Mouse (Mus musculus): ENCODE results near the gene Tatdn2. TPM values are rescaled to one million over a fixed set of nuclear protein-coding genes. Genes with fewer than 3 reads are reported as not detected.

Gene Tatdn2
- 10 to 100 TPM; 70.4 to 71.4 TPM for total RNA-seq (2021)
- long read RNA-seq, experiment 1 = 0 reads
- long read RNA-seq, experiment 2, partial matches to known transcripts = 2 of 5 reads
- long read RNA-seq, experiment 2, other reads (novel, unspliced or antisense) = 2 of 5 reads

- DNase-seq (ENCODE audit: low spot score in 2 of 2) = peak; percentile 97 to 98
- intact Hi-C loops (cut with DNase I) = no loop called here
Observed at GRCm38 (mm10) chr6:113696582-113697221, at the start of gene Tatdn2. Gene Tatdn2, plus strand, starts transcription at chr6:113697050.

- intact Hi-C loops (cut with DNase I) = no loop called here
- no peak for DNase-seq (ENCODE audit: low spot score in 2 of 2)
Observed at GRCm38 (mm10) chr6:113649346-113650196, 47.3 kb upstream of the Tatdn2 start.

- intact Hi-C loops (cut with DNase I) = no loop called here
- no peak for DNase-seq (ENCODE audit: low spot score in 2 of 2)
Observed at GRCm38 (mm10) chr6:113650197-113650640, 46.6 kb upstream of the Tatdn2 start.

DNA sequence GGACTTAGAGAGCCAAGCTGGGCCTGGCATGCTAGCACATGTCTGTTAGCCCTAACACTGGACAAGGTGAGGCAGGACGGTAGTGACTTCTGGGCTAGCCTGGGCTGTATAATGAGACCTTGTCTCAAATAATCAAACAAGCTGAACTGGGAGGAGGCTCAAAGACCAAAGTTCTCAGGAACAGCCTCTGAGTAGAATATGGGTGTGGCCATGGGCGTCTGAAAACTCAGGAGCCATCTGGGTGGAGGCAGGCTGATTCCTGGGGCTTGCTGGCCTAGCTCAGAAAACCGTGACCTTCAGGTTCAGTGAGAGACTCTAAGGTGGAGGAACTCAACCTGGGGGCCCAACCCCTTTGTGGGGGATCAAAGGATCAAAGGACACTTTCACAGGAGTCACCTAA lies 45.2 kb upstream of the Tatdn2 start:
- no peak for DNase-seq (ENCODE audit: low spot score in 2 of 2)
- intact Hi-C loops (cut with DNase I) = no loop called here

DNA sequence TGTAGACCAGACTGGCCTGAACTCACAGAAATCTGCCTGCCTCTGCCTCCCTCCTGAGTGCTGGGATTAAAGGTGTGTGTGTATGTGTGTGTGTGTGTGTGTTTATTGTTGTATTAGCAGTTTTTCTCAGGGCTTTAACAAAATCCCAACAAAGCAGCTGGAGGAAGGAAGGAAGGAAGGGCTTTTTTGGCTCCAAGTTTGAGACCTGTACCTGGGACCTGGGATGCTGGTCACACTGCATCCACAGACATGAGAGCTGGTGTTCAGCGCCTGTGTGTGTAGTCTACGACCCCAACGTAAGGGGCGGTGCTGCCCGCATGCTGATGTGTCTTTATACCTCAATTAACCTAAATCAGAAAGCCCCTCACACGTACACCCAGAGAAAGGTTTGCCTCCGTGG lies 43.3 kb upstream of the Tatdn2 start:
- DNase-seq (ENCODE audit: low spot score in 2 of 2) = no peak
- intact Hi-C loops (cut with DNase I) = no loop called here

DNA sequence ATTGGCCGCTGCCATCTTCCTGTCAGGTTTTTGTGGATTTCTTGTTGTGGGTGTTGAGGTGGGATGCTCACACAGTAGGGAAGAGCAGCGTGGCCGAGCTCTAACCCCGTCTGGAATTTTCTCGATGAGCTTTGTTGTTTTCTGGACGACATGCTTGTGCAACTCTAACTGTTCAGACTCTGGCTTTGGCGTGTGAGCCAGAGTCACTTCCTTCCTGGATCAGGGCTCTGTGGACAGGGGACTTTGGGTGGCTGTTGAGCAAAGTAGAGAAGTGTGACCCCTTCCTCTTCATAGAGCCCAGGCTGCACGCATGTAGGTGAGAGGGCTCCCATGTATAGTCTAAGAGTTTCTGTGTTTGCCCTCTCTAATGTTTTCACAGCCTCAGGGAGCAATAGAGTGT lies 42.7 kb upstream of the Tatdn2 start:
- DNase-seq (ENCODE audit: low spot score in 2 of 2) = no peak
- intact Hi-C loops (cut with DNase I) = no loop called here

DNA sequence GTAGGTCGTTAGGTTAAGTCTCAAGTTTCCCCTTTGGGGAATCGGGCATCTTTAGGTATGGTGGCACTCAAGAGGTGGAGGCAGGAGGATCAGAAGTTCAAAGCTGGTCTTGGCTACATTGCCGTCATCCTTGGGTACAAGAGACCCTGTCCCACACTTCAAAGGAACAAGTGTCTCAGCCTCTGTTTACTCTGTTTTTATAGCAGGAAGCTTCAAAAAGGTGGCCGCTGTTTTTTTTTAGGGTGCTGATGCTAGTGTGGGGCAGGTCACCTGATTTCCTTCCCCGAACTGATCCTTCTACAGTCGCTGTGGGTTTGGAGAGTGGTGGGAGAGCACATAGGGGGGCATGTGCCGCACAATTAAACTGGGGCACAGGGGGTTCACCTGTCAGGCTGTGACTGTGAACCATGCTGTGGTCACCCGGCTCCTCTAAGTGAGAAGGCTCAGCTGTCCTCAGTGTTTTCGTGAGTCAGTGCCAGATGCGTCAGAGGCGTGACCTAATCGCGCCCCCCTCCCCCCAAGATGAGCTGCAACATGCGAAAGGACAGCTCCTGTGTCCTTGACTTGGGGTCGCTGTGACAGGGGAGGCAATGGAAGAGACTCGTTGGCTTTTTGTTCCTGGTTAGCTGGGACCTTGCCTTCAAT lies 42.0 kb upstream of the Tatdn2 start:
- no peak for DNase-seq (ENCODE audit: low spot score in 2 of 2)

GRCm38 (mm10) chr6:113655475-113655874 lies 41.4 kb upstream of the Tatdn2 start:
- intact Hi-C loops (cut with DNase I) = no loop called here

More for the DNA sequence above, 42.0 kb upstream of the Tatdn2 start:
- intact Hi-C loops (cut with DNase I) = no loop called here

GRCm38 (mm10) chr6:113656847-113657246 lies 40.0 kb upstream of the Tatdn2 start:
- no peak for DNase-seq (ENCODE audit: low spot score in 2 of 2)
- intact Hi-C loops (cut with DNase I) = no loop called here

More at GRCm38 (mm10) chr6:113655475-113655874, 41.4 kb upstream of the Tatdn2 start:
- no peak for DNase-seq (ENCODE audit: low spot score in 2 of 2)

DNA sequence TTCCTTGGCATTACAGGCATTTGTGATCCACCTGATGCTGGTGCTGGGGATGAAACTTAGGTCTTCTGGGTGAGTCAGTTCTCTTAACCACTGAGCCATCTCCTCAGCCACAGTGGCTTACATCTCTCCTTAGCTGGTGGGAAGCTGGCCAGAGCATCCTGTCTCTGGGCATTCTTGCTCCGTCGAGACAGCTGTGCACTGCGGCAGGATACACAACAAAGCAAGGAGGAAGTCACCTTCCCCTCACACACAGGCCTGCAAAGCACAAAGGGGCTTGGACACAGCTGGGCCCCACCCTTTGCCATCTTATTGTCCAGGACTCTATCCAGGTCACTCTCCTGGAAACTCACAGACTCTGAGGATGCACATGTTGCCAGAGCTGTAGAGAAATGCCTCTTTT lies 38.6 kb upstream of the Tatdn2 start:
- intact Hi-C loops (cut with DNase I) = no loop called here
- no peak for DNase-seq (ENCODE audit: low spot score in 2 of 2)

DNA sequence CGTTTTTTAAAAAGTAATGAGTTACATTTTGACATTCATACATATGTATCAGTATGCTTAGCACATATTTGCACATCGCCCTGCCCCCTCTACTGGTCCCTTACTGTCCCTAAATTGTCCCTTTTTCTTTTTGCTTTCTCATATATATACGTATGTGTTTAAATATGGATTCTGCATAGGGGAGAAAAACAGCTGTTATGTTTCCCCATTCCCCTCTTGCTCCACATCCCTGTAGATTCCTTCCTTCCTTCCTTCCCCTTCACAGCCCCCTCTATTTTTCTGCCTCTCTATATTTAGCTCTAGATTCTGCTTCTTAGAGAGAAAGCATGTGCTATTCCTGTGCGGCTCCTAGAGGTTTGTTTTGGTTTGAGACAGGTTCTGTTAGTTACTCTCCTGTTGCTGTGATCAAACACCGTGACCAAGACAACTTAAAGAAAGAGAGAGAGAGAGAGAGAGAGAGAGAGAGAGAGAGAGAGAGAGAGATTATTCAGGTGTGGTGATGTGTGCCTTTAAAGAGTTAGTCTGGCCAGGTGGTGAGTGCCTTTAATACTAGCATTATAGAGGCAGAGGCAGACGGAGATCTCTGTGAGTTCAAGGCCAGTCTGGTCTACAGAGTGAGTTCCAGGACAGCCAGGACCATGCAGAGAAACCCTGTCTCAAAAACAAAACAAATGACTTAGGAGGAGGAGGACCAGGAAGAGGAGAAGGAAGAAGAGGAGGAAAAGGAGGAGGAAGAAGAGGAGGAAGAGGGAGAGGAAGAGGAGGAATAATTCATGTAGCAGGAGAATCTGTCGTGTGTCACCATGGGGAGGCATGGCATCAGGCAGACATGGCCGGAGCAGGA lies 37.0 kb upstream of the Tatdn2 start:
- peak in 1 of 2 experiments; percentile 46 for DNase-seq (ENCODE audit: low spot score in 2 of 2)
- intact Hi-C loops (cut with DNase I) = no loop called here

DNA sequence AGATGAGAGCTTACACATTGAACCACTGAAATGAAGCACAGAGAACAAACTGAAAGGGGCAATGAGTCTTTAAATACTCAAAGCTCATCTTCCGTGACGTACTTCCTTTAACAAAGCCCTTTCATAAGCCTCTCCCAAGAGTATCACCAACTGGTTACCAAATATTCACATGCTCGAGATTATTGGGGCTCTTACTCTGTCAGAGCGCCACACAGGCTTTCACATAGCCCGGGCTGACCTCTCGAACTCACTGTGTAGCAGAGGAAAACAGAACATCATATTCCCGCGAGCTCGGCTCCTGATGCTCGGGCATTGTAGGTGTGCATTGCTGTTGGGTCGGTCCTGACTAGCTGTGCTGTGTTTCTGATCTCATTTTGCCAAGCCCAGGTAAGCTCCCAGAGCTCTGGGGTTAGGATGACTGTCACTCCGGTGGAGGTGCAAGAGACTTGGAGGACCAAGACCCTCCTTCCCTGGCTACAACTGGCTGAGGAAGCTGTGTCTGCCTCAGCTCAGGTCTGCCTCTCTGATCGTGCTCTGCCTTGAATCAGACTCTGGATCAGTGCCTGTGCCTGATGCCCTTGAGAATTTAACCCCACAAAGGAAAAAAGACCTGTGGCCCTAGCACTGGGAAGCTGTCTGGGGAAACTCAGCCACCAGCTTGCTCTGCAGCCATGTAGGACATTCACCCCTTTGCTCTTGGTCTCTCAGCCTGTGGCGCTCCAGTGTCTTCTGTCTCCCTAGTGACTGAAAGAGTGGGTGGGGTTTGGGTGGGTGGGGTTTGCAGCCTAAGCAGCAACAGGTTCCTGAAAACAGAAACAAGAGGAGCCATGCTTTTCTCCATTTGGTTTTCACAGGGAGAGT lies 36.1 kb upstream of the Tatdn2 start:
- no peak for DNase-seq (ENCODE audit: low spot score in 2 of 2)
- intact Hi-C loops (cut with DNase I) = no loop called here

DNA sequence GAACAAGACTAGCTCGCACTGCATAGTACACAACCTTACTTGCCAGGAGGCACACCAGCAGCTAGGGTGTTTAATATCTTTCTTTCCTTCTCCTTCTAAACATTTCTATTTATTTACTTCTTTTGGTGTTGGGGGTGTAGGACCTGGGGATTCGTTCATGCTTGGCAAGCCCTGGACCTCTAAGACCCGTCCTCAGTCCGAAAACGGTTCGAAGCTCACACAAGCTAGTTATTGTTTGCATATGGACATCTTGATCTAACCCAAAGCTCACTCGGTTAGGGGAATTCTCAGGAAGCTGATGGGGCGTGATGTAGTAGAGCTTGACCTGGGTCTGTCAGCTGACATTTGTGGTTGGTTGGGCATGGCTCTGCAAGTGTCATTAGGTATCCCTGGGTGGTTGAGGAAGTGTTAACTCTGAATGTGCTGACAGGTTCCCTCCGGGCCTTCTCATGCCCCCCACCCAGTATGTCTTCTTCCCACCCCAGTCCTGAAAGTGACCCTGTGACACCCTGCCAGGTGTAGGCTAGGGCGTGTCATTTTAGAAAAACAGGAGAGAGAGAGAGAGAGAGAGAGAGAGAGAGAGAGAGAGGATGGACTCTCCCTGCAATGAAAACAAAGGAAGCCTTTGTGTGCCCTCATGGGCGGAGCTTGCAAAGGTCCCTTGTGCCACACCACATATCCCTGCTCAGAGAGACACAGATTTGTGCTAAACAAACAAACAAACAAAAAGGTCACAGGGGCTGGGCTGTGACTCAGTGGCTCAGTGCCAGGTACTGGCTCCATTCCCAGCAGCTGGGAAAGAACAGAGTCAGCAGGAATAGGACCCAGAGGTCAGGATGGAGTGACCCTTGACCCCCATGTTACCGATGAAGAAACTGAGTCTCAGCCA lies 35.3 kb upstream of the Tatdn2 start:
- intact Hi-C loops (cut with DNase I) = no loop called here
- no peak for DNase-seq (ENCODE audit: low spot score in 2 of 2)

DNA sequence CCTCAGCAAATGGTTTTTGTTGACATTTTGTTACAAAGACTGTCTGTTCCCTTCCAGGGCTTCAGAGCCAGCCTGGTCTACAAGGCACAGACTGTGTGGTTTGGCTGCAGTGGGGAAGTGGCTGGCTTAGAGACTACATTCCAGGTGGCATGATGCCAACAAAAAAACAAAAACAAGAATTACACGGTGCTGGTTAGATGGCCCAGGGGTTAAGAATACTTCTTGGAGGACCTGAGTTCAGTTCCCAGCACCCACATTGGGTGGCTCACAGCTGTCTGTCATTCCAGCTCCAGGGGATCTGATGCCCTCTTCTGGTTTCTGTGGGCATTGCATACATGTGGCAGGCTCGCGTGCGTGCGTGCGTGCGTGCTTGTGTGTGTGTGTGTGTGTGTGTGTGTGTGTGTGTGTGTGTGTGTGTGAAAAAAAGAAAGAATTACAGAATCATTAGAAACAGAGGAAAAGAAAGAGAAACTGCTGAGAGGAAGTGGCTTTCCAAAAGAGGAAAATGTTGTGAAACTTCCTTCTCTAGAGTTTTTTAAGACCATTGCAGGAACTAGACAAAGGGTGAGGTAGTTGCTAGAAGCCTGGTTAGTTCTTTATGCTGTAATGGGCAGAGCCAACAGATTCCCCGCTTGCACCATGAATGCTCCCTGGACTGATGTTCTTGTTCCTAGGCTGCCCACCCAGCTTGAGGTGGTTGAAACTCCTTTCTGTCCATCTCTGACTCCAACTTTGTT lies 33.7 kb upstream of the Tatdn2 start:
- no peak for DNase-seq (ENCODE audit: low spot score in 2 of 2)
- intact Hi-C loops (cut with DNase I) = no loop called here

DNA sequence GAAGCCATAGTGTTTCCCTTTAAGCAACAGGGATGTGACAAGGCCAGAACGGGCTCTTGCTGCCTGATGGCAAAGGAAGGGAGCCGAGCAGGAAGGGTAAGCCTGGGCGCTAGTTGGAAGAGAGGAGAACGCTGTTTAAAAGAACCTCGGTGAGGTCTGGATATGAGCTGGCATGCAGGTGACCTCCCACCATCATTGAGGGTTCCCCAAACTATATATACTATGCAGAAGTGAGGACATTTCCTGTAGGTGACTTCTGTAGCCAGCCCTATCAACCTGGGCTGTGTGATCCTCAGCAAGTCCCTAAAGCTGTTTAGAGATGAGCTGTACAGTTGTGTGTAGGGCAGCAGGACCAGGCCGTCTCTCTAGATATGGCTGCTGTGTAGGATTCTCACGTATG lies 32.5 kb upstream of the Tatdn2 start:
- DNase-seq (ENCODE audit: low spot score in 2 of 2) = no peak
- intact Hi-C loops (cut with DNase I) = no loop called here

DNA sequence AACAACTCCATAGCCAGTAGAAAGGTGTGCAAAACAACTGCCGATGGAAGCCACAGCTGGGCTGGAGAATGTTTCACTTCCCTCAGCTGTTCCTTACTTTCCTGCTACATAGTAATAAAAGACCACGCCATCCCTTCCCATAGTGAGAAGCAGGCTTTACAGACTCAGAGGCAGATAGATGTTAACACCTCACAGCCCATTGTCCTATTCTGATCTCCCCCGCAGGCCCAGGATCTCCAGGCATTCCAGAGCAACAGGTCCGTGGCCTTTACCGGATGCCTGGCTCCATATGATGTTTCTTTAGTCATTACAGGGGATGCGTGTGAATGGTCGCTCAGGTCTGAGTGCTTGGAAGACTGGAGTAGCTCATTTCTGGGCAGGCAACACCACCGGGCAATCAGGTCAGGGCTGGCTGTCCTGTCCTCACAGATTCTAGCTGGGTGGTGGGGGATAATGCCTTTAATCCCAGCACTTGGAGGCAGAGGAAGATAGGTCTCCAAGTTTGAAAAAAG lies 29.2 kb upstream of the Tatdn2 start:
- intact Hi-C loops (cut with DNase I) = no loop called here
- DNase-seq (ENCODE audit: low spot score in 2 of 2) = no peak
